Mouse (Mus musculus) megakaryocyte, embryonic 14.5 days (primary cell): ENCODE data around the gene Sh3kbp1.

ENCODE experiments used
- FLI1 ChIP-seq: IDR thresholded peaks from 2 replicates; pipeline ENCODE4 v1.6.1; 2012; ENCODE audit warnings: low read length, inconsistent platforms, mixed read lengths
- GATA1 ChIP-seq: IDR thresholded peaks from 3 replicates; pipeline ENCODE4 v1.6.1; 2012; ENCODE audit warnings: mixed read lengths, low read length, inconsistent platforms, borderline replicate concordance

DNA sequence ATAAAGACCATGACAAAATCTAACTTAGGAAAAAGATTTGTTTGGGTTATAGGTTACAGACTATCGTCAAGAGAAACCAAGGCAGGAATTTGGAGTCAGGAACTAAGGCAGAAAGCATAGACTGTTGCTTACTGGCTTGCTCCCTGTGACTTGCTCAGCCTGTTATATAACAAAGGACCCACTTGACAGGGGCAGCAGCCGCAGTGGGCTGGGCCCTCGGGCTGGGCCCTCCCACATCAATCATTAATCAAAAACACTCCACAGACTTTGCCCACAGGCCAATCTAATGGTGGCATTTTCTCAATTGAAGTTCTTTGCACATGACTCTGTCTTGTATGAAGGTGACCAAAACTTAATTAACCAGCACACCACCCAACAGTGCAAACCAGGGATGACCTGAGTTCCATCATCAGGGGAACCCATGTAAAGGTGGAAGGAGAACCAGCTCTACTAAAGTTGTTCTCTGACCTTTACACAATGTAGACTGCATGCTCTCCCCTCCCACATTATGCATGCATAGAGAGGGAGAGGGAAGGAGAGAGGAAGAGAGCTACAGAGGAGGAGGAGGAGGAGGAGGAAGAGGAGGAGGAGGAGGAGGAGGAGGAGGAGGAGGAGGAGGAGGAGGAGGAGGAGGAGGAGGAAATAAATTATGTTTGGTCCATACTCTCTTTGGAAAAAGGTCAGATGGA is 344.2 kb downstream of the Sh3kbp1 start:
- no peak for TF ChIP-seq GATA1
- no peak for TF ChIP-seq FLI1
